Mouse (Mus musculus) right cerebral cortex, postnatal 14 days (tissue): ENCODE data around the gene F2rl1.
"Not testable (repeated sequence)": the region's sequence is repeated elsewhere in the genome, so short reads cannot be mapped to it uniquely, and the experiment has no call there.

Source experiments
- DNase-seq: peaks from one replicate; pipeline ENCODE4 v3.0.0; 2022

F2rl1 gene

GRCm38 (mm10) chr13:95533121-95533520, 8.1 kb upstream of the F2rl1 start:
- DNase-seq, result not testable (repeated sequence)

DNA sequence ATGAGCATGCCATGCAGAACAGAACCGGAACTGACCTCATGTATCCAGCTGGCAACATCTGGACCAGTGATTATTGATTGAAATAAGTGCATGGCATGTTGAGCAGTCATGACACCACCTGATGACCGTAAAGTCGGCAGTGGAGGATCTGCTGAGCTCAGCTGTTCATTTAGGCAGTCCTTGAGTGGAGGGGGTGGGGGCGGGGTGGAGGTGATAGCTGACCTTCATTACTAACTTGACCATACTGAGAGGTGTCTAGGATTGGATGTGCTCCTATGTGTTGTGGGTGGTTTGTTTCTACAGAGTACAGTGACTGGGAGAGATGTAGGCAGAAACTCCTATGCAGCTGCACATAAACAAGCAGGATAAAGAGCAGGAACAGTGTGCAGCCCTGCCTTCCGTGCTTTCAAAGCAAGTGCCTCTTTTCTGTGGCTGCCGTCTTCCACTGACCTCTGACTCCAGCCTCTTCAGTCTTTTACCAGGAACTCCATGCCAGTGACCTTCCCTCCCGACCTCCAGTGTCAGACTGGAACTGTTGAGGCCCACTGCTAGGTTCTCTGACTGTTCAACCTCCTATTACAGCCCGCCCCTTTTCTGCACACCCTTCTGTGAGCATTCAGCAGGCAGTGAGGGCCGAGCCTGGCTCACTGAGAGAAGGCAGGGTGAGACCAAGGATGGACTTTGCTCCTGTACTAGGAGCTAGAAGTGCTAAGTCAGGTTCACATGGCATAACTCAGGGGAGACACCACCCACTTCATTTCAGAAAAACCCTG, 6.4 kb upstream of the F2rl1 start:
- DNase-seq, result no peak

DNA sequence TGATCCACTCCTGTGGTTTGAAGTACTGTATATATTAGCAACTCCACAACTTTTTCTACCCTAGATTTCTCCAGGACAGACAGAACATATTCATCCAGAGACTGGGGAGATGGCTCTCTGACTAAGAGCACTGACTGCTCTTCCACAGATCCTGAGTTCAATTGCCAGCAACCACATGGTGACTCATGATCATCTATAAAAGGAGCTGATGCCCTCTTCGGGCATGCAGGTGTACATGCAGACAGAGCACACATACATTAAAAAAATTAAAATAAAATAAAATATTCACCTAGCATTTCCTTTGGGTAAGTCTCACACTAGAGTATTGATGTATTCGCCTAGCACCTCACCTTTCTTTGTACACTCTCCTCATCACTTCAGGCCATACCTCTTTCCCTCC, 4.2 kb upstream of the F2rl1 start:
- no peak for DNase-seq

GRCm38 (mm10) chr13:95524424-95524673, 678 bp downstream of the F2rl1 start:
- DNase-seq, result no peak

DNA sequence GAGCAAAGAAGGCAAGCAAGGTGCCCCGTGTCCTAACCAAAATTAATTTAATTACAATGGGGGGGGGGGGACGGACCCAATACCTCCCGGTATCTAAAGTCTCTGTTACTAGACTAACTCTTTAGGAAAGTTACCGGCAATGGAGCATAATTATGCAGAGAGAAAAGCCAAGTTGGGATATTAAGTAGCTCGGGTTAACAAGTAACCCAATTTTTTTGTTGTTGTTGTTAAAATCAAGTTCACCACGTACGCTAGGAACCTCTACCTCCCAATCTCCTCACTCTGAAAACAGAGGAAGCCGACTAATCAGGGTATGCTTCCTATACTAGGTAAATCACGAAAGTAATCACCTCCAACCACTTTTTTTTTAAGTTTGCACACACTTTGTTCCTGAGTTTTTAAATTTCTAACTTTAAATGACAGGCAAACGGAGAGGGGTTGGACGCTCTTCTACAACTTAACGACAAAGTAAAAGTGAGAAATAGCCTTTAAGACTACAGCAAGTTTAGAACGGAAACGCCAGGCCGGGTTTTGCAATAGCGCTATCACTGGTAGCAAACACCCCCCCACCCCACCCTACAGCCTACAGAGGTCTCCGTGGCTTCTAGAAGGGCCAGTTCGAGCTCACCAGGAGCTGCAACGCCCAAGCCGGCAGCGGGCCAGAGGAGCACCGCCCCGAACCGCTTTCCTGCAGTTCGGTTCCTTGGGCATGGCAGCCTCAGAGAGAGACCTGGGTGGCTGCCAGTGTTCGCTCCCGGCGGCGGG, 1.2 kb downstream of the F2rl1 start:
- DNase-seq, result no peak

- DNase-seq, result no peak
These were observed 2.9 kb downstream of the F2rl1 start for GRCm38 (mm10) chr13:95522176-95522575.

DNA sequence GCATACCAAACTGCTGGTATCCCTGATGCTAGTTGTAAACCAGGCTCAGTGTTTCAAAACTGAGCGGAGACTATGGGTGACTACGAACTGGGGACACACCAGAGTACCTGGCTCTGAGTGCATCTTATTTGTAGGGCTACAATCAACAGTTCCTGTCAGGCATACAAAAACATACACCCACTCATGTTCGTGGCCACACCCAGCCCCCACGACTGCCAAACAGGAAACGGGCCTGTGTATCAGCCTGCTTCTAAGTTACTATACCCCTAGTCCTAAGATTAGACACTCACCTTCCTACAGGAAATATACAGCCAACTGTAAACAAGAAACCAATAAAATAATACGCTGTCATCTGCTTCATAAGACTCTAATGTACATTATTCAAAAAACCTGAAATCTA, 4.0 kb downstream of the F2rl1 start:
- no peak for DNase-seq

DNA sequence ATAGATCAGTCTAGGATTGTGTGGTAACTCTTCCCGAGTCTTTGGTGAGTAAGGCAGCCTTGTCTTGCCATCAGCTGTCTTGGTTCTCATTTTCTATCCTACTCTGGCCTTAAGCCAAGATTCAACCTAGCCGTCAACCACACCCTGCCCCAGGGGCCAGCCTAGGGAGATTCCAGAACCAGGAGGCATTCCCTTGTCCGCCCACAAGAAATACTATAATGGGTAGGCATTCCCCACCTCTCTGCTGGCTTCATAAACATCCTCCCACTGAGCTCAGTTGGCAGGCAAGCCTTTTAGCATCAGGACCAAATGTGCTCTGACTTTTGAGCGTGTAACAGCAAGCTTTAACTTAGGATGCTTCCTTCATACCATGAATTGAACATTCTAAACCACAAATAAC, 10.3 kb downstream of the F2rl1 start:
- no peak for DNase-seq

- DNase-seq, result no peak
These were observed 15.0 kb downstream of the F2rl1 start for GRCm38 (mm10) chr13:95510054-95510453.

GRCm38 (mm10) chr13:95503279-95503917, 21.6 kb downstream of the F2rl1 start:
- DNase-seq, result no peak

DNA sequence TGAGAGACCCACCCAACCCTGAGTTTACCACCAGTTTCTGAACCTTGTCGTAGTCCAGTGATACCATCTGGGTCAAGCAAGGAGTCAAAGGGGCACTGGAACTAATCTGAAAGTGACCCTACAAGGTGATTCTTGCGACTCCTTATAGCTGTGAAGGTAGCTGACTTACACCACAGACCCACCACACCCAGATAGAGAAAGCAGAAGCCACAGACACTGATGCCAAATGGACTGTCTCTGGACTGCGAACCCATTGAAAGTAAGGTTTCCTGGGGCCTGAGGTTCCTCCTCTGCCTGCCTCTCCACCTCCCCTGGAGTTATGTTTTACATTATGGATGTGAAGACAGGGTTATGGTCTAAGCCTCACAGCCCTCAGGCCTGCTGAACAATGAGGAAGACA, 28.4 kb downstream of the F2rl1 start:
- DNase-seq, result no peak

GRCm38 (mm10) chr13:95494812-95495211, 30.2 kb downstream of the F2rl1 start:
- no peak for DNase-seq

DNA sequence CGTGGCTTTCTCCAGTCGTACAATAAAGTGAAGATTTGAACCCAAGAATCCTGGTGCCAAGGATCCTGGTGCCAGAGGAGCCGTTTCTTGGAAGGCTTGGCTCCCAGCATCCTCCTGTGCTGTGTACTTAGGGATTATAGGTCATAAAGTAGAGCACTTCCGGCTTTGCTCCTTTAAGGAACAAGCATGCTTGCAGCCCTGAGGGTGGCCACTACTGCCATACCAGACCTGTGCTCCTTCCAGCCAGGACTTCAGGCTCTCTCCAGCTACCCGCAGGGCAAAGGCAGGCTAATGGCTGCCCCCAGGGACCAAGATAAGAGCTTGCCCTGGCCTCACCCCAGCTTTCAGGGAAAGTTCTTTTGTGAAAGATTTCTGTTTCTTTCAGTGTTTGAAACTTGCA, 31.7 kb downstream of the F2rl1 start:
- no peak for DNase-seq

DNA sequence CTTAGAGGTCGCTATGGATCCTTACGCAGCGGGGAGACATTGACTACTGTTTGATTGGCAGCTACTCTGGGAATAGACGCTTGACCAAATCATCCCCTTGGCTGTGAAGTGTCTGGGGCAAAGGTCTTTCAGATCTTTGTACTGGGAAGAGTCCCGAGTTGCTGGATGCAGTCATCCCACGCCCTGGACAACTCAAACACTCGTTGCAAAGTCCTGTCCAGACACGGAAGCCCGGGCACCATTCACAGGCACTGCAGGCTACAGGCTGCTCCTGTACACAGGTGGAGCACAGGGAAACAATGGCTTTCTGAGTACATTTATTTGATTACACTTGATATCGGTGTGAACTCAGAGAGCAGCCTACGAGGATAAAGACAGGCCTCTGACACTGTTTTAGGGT, 33.7 kb downstream of the F2rl1 start:
- no peak for DNase-seq

DNA sequence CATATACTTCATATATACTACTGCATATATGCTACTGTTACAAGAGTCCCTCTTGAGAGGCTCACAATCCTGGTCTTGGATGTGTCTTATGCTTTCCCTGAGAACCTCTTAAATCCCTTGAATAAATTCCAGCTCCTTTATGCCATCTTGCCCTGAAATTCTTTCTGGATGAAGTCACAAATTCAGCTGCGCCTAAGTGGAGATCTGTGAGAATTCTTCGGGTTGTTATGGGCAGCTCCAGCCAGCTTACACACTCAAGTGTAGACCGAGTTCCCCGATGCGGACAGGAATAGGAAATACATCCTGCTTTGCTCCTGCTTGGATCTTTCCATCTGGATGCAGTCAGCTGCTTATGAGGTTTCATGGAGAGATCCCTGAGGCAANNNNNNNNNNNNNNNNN, 40.4 kb downstream of the F2rl1 start:
- no peak for DNase-seq

GRCm38 (mm10) chr13:95481428-95481827, 43.6 kb downstream of the F2rl1 start:
- DNase-seq, result peak; percentile 84

DNA sequence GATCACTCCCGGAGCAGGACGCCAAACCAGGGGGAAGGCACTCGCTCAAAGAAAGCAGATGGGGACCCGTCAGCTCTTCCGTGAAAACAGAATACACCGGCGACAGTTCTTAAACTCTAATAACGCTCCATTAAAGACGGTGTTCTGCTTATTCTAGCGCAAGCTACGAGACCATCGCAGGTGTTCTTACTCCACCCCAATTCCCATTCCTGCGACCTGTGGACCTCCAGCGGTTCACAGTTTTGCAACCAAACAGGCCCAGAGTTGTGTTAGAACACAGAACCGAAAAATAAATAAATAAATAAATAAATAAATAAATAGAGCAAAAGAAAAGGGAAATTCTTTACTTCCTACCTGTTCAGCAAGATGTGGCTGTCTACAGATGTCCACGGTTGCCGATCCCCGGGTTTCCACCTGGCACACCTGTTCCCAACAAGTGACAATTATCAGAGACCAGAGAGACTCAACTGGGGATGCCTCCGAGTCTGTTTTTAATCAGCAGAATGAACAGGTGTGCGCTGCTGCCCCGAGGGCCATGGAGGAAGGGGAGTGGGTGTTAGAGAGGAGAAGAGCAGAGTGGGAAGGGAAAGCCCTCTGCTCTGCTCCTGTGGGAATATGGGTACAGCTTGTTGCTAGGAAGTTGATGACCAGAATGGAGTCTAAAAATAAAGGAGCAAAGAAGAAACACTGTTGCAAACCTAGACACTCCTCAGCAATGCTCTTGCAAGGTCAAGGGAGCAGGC, 46.2 kb downstream of the F2rl1 start, which contains the start of gene S100z:
Gene S100z, minus strand, starts transcription at position 51 of the 743 bp plus-strand sequence.
- no peak for DNase-seq

DNA sequence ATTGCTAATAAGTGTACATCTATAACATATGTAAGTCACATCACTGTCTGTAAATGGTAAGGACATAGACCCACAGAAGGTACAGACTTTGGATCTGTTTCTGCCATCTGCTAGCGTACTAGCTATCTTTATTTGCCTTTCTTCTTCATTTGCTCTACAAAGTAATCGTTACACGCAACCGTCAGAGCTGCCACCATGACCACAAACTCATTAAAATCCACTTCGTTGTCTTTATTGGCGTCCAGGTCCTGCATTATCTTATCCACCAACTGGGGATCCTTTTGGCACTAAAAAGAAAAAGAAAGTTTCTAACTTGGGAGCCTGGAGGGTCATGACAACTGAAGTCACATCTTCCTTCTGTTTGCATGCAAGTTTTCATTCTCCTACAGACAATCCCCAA, 47.9 kb downstream of the F2rl1 start:
- DNase-seq, result no peak

DNA sequence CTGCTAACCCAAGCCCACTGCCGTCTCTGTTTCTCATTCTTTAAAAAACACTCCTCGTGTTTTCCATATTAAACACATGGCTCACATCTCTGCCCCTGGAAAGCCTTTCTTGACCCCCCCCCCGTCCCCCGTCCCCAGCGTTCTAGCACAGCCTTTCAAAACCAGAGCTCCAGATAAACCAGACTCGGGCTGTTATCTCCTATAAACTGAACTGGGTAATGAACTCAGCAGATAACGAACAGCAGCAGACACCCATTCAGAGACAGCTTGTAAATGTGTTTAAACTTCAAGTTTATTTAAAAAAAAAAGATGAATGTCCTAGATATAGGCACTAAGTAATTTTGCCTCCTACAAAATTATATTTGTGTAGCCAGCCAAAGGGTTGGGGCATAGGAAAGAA, 49.9 kb downstream of the F2rl1 start:
- DNase-seq, result no peak

- DNase-seq, result no peak
These were observed 50.7 kb downstream of the F2rl1 start for GRCm38 (mm10) chr13:95474294-95474693.

GRCm38 (mm10) chr13:95470970-95471369, 54.1 kb downstream of the F2rl1 start:
- peak; percentile 25 for DNase-seq
